Comparison of ENCODE assay signal across 8 mouse cellular contexts in genomic region chr17:71551350-71551749, GRCm38 (mm10). TPM values are rescaled to one million over a fixed set of nuclear protein-coding genes. Genes with fewer than 3 reads are reported as not detected.
DNase-seq lines count a peak whose midpoint lies in the region; ATAC-seq and TF ChIP-seq lines count a peak whose summit lies in the region.

No protein-coding gene starts in this region.

- H3K4me3 ChIP-seq in layer of hippocampus, adult 2 months, result peak overlapping the region; percentile 92
- H3K4me3 ChIP-seq in embryonic facial prominence, embryonic 11.5 days (ENCODE audit: low read depth, low read length), result peak overlapping the region; percentile 71
- H3K4me3 ChIP-seq in hindbrain, postnatal 0 days (ENCODE audit: low read length), result peak overlapping the region; percentile 78
- H3K4me3 ChIP-seq in myocyte, result peak overlapping the region; percentile 11

- peak overlapping the region; percentile 81; the same call in 1 of the 2 replicates for H3K27ac ChIP-seq in layer of hippocampus, adult 2 months
- H3K27ac ChIP-seq in embryonic facial prominence, embryonic 11.5 days (replicated peaks; ENCODE audit: low read depth, low read length), result no peak overlapping the region
- no peak overlapping the region for H3K27ac ChIP-seq in hindbrain, postnatal 0 days

- no peak for TF ChIP-seq CTCF in layer of hippocampus, adult 2 months (conservative IDR thresholded peaks at IDR 0.05)
- no peak for TF ChIP-seq CTCF in hindbrain, postnatal 0 days (IDR thresholded peaks at IDR 0.05; ENCODE audit: low read depth)

- H3K9ac ChIP-seq in embryonic facial prominence, embryonic 11.5 days (replicated peaks; ENCODE audit: low read length), result peak overlapping the region; percentile 76
- peak overlapping the region; percentile 82 for H3K9ac ChIP-seq in hindbrain, postnatal 0 days (replicated peaks; ENCODE audit: low read length)

- no peaks in the 10 kb centered on the region for H3K9me3 ChIP-seq in embryonic facial prominence, embryonic 11.5 days (replicated peaks; ENCODE audit: control insufficient read depth, low read length)
- H3K9me3 ChIP-seq in hindbrain, postnatal 0 days (ENCODE audit: low read length), result no peaks in the 10 kb centered on the region

- H3K27me3 ChIP-seq in embryonic facial prominence, embryonic 11.5 days (ENCODE audit: control insufficient read depth, insufficient read depth, low read length), result no peaks in the 10 kb centered on the region; the same call in 1 of the 2 replicates
- H3K27me3 ChIP-seq in hindbrain, postnatal 0 days (ENCODE audit: insufficient read depth, low read length), result peaks cover 3% of the 10 kb centered on the region; the same call in 1 of the 2 replicates
- peaks cover 10% of the 10 kb centered on the region for H3K27me3 ChIP-seq in myocyte (ENCODE audit: control insufficient read depth, insufficient read depth, insufficient read length)

- TF ChIP-seq POLR2A in myocyte (IDR thresholded peaks at IDR 0.05; ENCODE audit: insufficient read length, low read depth), result no peak

- ATAC-seq in embryonic facial prominence, embryonic 11.5 days (replicated peaks; ENCODE audit: insufficient number of reproducible peaks, low FRiP score, low TSS enrichment, low read depth), result 0 out of 2 replicates have a peak, but pooled peaks have one; percentile 6
- no peak for ATAC-seq in hindbrain, postnatal 0 days
- ATAC-seq in activated CD4-positive, CD25-positive, alpha-beta regulatory T cell, adult 4 months, result no peak

- H3K4me2 ChIP-seq in embryonic facial prominence, embryonic 11.5 days (ENCODE audit: low read depth, low read length), result peak overlapping the region; percentile 99
- peak overlapping the region; percentile 97 for H3K4me2 ChIP-seq in hindbrain, postnatal 0 days (ENCODE audit: low read depth, low read length)
- peak overlapping the region; percentile 93 for H3K4me2 ChIP-seq in myocyte (ENCODE audit: low read depth)

- peak overlapping the region; percentile 5 for H3ac ChIP-seq in myocyte (ENCODE audit: control insufficient read depth, insufficient read length)

- no peak for DNase-seq in layer of hippocampus, adult 2 months (ENCODE audit: low spot score in 2 of 2)
- no peak for DNase-seq in layer of hippocampus, adult 11-12 months (ENCODE audit: low spot score)
- no peak for DNase-seq in embryonic facial prominence, embryonic 11.5 days (ENCODE audit: low spot score)
- DNase-seq in hindbrain, postnatal 0 days (ENCODE audit: low spot score), result no peak
- DNase-seq in spleen, postnatal 4 days (ENCODE audit: low spot score in 2 of 2), result no peak
- no peak for DNase-seq in right cerebral cortex, adult 2 months (ENCODE audit: low spot score in 2 of 2)

- H3K4me1 ChIP-seq in embryonic facial prominence, embryonic 11.5 days (ENCODE audit: control insufficient read depth, insufficient read depth, low read length), result no peaks in the 10 kb centered on the region
- no peaks in the 10 kb centered on the region for H3K4me1 ChIP-seq in hindbrain, postnatal 0 days (ENCODE audit: insufficient read depth, low read length)

- H3K79me2 ChIP-seq in myocyte (ENCODE audit: control insufficient read depth, insufficient read depth), result no peaks in the 10 kb centered on the region

- 11% methylated on average over 6 of the region's 6 CpGs for WGBS in embryonic facial prominence, embryonic 11.5 days
- 3% methylated on average over 6 of the region's 6 CpGs for WGBS in hindbrain, postnatal 0 days

- no peaks in the 10 kb centered on the region for H3K36me3 ChIP-seq in embryonic facial prominence, embryonic 11.5 days (replicated peaks; ENCODE audit: control insufficient read depth, insufficient read depth, low read depth, low read length)
- H3K36me3 ChIP-seq in hindbrain, postnatal 0 days (ENCODE audit: insufficient read depth, low read length), result no peaks in the 10 kb centered on the region
- no peaks in the 10 kb centered on the region for H3K36me3 ChIP-seq in myocyte (ENCODE audit: control insufficient read depth, insufficient read depth)

TF ChIP-seq in myocyte, 11 proteins besides CTCF, POLR2A, EP300 and RAD21:
- TF ChIP-seq USF1 (IDR thresholded peaks at IDR 0.05; ENCODE audit: low read depth), result no peak
- no peak for TF ChIP-seq MAX (IDR thresholded peaks at IDR 0.05; ENCODE audit: low read depth)
- no peak for TF ChIP-seq MYOG (IDR thresholded peaks at IDR 0.05; ENCODE audit: control insufficient read depth in 1 of 3, insufficient read depth in 1 of 3, insufficient read length in 2 of 3, low read depth in 2 of 3)
- TF ChIP-seq MYOD1 (IDR thresholded peaks at IDR 0.05; ENCODE audit: control insufficient read depth in 1 of 3, insufficient read length in 2 of 3, low read depth in 2 of 3), result no peak
- no peak for TF ChIP-seq TCF3 (IDR thresholded peaks at IDR 0.05; ENCODE audit: insufficient read length, low read depth)
- TF ChIP-seq POLR2AphosphoS2 (IDR thresholded peaks at IDR 0.05; ENCODE audit: insufficient read length, low read depth), result no peak
- no peak for TF ChIP-seq REST (IDR thresholded peaks at IDR 0.05; ENCODE audit: insufficient read depth, insufficient read length)
- no peak for TF ChIP-seq SRF (IDR thresholded peaks at IDR 0.05; ENCODE audit: control insufficient read depth, insufficient read length, low read depth)
- TF ChIP-seq CEBPB (IDR thresholded peaks at IDR 0.05; ENCODE audit: insufficient read depth, poor library complexity, severe bottlenecking), result no peak
- no peak for TF ChIP-seq E2F4 (IDR thresholded peaks at IDR 0.05; ENCODE audit: insufficient read depth)

RNA-seq across cellular contexts. Expression of gene Spdya, which starts 0.5 kb away (rescaled TPM):
- 1 to 10 TPM in 1 of 2 experiments, under 1 TPM in 1; 1.00 to 1.2 TPM for total RNA-seq in layer of hippocampus, adult 2 months (2021)
- polyA plus RNA-seq in embryonic facial prominence, embryonic 11.5 days (2014; fragmentation: Nextera tagmentation; extraction: Ambion mirVana), result 0.74 and 1.4 TPM in 2 replicates
- total RNA-seq in hindbrain, postnatal 0 days (2014; rRNA removed), result 0.47 and 0.75 TPM in 2 replicates
- polyA plus RNA-seq in hindbrain, postnatal 0 days (2015; fragmentation: Nextera tagmentation; extraction: Ambion mirVana), result 2.4 and 2.8 TPM in 2 replicates
- 0.08 TPM for polyA plus RNA-seq in myocyte (2012; fragmentation: generic; extraction: Trizol)
- polyA plus RNA-seq in activated CD4-positive, CD25-positive, alpha-beta regulatory T cell, adult 4 months (2017; shearing (Covaris generic)), result under 1 TPM; 0.54 to 0.93 TPM

RNA-seq across cellular contexts. Expression of gene Ndc80, which starts 24.7 kb away (rescaled TPM):
- under 1 TPM; 0.49 to 0.90 TPM for total RNA-seq in layer of hippocampus, adult 2 months (2021)
- polyA plus RNA-seq in embryonic facial prominence, embryonic 11.5 days (2014; fragmentation: Nextera tagmentation; extraction: Ambion mirVana), result 60.9 and 76.3 TPM in 2 replicates
- total RNA-seq in hindbrain, postnatal 0 days (2014; rRNA removed), result 3.6 and 3.8 TPM in 2 replicates
- polyA plus RNA-seq in hindbrain, postnatal 0 days (2015; fragmentation: Nextera tagmentation; extraction: Ambion mirVana), result 6.8 and 9.7 TPM in 2 replicates
- polyA plus RNA-seq in myocyte (2012; fragmentation: generic; extraction: Trizol), result 8.9 TPM
- 10 to 100 TPM; 23.7 to 24.7 TPM for polyA plus RNA-seq in activated CD4-positive, CD25-positive, alpha-beta regulatory T cell, adult 4 months (2017; shearing (Covaris generic))

Comparison
In these comparisons a context has a peak if more than half of its experiments do, and no peak if none do; other contexts are left out.
1. H3K4me3 ChIP-seq: peak in every context shown above with its lines; median percentile 92 in layer of hippocampus, adult 2 months; 78 in hindbrain, postnatal 0 days; 71 in embryonic facial prominence, embryonic 11.5 days; 11 in myocyte.